Comparison of ENCODE assay signal across 18 mouse cellular contexts in the genomic region with DNA sequence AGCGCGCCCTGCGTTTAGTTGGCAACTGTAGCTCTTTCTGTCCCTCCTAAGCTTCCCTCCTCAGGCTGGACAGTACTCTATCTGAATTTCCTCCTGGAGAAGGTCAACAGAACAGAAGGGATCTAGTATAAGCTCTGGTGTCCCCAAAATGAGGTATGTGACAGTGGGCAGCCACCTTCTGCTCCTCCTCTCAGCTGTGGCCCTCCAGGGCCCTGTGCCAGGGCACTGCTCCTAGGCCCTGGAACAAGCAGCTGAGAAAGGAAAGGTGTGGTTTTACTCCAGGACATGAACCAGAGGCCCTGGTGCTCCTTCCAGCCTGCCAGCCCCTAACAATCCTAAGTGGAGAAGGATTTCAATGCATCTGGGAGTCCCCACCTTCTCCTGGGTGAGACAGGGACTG. TPM values are rescaled to one million over a fixed set of nuclear protein-coding genes. Genes with fewer than 3 reads are reported as not detected.
"Had no signal": no experiment of that assay in that cellular context is flagged by ENCODE, and none has a peak within 500 bp of the region (broad histone marks: within the 10 kb centered on the region; RNA-seq: fewer than 3 reads in every experiment).

No protein-coding gene starts in this region.

- H3K36me3 ChIP-seq: limb, embryonic 13.5 days; liver, embryonic 15.5 days; midbrain, embryonic 15.5 days; neural tube, embryonic 13.5 days had no signal

- H3K27ac ChIP-seq: layer of hippocampus, adult 2 months; limb, embryonic 13.5 days; liver, embryonic 15.5 days; macrophage; midbrain, embryonic 15.5 days had no signal

- DNase-seq: kidney, postnatal 36 days; left cerebral cortex, postnatal 4 days; lung, embryonic 14.5 days; lung, postnatal 10 days; retina, postnatal 1 day; right cerebral cortex, postnatal 4 days; spleen, adult 18-20 months; thymus, adult 18-20 months; thymus, postnatal 14 days had no signal

- H3K9me3 ChIP-seq: limb, embryonic 13.5 days; liver, embryonic 15.5 days; midbrain, embryonic 15.5 days; neural tube, embryonic 13.5 days had no signal

- H3K4me3 ChIP-seq: layer of hippocampus, adult 2 months; limb, embryonic 13.5 days; liver, embryonic 15.5 days; megakaryocyte, embryonic 14.5 days; midbrain, embryonic 15.5 days; neural tube, embryonic 13.5 days had no signal

- H3K27me3 ChIP-seq: liver, embryonic 15.5 days; megakaryocyte, embryonic 14.5 days; midbrain, embryonic 15.5 days; neural tube, embryonic 13.5 days had no signal

- H3K4me1 ChIP-seq: liver, embryonic 15.5 days; megakaryocyte, embryonic 14.5 days had no signal

RNA-seq across cellular contexts. Expression of a gene that starts 51.1 kb away (rescaled TPM):
- total RNA-seq: liver, adult 2 months; monocyte, adult 5-6 weeks had no signal
- polyA plus RNA-seq: liver, adult 2 months; lung, embryonic 14.5 days; macrophage had no signal
